Mouse (Mus musculus) monocyte, adult 5-6 weeks (primary cell): ENCODE measurements around the gene Scaf8. TPM values are rescaled to one million over a fixed set of nuclear protein-coding genes. Genes with fewer than 3 reads are reported as not detected.

Source experiments
- ATAC-seq: fragments of 153-309, 156-312 bp; replicated peaks from 2 replicates; pipeline ENCODE4 v1.8.0; 2017; ENCODE audit warnings: mild to moderate bottlenecking; ENCODE audit not compliant: low TSS enrichment, insufficient number of reproducible peaks, severe bottlenecking, poor library complexity, low FRiP score
- total RNA-seq: library from RNA; stranded (forward); fragments of 200-1000, 200-491, 200-594 nt; gene quantifications from 3 replicates; pipeline ENCODE4 v1.2.3, GENCODE M21; 2017

The Scaf8 gene
- total RNA-seq, 1 experiment from 2014 or later = 50.3 TPM

DNA sequence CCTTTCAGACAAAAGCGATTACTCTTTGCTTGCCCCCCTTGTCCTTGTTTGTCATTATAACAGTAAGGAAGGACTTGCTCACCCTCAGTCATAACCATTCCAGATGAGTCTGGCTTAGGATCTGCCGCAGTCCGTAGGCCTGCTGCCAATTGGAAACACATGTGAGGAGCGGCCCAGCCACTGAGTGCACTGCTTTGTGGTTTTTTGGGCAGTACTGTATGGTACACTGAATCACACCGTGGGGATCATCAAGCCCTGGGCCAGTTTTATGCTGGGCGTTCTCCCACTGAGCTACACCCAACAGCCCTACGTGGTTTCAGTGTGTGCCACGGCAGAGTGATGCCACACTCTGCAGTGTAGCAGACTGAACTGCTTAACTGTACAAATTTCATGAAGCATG, 85.6 kb downstream of the Scaf8 start:
- no peak for ATAC-seq

DNA sequence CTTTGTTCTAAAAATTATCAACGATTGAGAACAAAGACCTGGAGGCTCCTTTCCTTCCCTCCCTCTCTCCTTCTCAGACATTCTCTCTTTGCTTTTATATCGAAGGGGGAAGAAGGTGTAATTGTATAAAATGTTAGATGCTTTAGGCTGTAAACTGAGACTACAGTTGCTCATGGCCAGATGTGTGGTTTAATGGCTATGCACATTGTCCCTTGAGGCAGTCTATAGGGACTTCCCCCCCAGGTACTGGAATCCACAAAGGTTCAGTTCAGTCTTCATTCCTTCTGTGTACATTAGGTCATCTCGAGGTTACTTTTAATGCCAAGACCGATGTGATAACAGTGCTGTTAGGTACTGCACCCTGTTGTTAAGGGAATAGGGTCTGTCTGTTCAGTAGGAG, 89.1 kb downstream of the Scaf8 start:
- no peak for ATAC-seq

DNA sequence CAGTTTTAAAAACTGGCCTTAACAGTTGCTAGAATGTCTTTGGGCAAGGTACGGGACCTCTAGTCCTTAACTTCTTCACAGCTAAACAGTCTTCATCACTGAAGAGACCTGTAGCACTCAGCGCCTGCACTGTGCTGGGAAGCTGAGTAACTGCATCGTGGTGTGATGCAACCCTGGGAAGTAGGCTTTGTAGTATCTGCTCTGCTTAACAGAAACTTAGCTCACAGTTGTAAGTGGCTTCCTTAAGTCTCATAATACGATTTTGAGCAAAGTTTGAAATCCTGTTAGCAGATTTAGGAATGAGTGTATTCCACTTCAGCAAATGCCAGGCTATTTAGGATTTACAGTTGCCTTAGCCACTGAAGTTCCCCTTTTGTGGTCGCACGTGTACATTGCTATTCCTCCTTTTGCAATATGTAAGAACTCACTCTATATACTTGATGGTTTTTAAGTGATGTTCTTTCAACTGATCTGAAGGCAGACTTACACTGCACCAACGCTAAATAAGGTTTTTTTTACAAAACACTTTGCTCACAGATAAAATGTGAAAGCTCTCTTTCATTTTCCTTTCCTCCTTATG, 90.1 kb downstream of the Scaf8 start:
- ATAC-seq = peak; percentile 27; the same call in 1 of the 2 replicates

DNA sequence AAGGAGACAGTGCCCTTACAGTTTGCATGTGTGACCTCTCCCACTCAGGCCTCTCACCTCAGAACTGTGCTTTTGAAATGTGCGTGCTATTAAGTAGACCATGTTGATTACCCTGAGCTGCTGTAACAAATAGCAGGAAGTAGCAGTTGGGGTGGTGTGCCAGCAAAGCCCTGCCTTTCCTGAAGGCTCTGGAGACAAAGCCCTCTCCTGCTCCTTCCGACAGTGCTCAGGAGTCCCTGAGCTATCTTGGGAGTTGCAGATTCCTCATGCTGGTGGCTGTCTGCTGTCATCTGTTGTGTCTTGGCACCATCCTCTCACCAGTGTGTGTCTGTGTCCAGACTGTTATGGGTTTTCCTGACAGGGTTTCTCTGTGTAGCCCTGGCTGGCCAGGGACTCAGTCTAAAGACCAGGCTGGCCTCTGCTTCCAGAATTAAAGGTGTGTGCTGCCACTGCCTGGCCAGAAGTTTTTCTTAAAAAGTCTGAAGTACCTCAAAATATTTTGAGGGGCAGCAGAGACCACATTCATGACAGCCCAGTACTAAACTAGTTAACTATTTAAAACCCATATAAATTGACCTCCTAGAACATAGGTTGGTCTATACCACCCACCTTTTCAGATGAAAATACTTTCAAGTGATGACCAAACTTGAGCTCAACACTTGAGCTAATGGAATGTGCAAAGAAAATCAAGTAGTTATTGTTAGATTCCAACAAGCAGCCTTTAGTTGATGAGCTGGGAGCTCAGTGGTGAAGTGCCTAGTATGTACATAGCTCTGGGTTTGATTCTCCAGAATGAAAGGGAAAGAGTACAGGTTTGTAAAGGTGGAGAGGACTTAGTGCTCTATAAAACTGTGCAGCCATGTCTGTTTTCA, 92.0 kb downstream of the Scaf8 start:
- ATAC-seq = no peak

DNA sequence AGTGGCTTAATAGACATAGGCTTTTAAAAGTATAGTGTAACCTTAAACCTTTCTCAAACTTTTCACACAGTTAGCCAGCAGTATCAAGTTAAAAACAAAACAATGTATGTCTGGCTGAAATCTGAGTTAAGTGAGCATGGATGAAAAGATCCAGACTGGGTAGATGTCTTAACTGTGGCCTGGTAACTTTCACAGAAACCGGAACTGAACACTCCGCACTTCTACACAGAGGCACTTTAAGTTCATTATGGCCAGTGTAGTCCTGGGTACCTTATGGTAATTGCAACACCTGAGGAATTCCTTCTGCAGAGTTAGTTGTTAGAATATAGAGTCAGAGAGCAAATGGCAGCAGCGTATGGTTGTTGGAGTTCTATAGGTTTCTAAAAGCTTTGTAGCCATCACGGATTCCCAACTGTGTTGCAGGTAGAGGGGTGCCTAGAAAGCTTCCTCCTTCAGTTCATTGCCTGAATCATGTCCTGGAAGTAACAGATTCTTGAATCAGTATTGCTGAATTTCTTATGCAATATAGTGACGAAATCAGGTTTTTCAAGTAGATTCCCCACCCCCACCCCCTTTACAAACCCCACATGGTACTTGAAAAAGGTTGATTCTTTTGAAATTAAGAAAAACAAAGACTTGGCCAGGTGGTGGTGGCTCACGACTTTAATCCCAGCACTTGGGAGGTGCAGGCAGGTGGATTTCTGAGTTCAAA, 92.9 kb downstream of the Scaf8 start:
- ATAC-seq = no peak

DNA sequence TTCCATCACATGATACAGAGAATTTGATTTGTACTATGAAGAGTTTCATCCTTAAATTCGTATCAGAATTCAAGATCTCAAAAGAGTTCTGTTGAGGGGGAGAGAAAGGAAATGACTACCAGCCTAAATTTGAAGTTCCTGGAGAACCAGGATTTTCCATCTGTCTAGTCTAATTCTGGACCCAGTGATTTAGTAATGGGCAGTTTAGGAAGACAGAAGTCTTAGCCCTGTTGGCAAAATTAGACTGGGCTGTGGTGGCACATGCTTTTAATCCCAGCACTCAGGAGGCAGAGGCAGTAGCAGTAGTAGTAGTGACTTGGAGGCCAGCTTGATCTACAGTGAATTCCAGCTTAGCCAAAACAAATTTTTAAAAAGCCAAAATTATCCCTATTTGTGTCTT, 93.7 kb downstream of the Scaf8 start:
- no peak for ATAC-seq

DNA sequence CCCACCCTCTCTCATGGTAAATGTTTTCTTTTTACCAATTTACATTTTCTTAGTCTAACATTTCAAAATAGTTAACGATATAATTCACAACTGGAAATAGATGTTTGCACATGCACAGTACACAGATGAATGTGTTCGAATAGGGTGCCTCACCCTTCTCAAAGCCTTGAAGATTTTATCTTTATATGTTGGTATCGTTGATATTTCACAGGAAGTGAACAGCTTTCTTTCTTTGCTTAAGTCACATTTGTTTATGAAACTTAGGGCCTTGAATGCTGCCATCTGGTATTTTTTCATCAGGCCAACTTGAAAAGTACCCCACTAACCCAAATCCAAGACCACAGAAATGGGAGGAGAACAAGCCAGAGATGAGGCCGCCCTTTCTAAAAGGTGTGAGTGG, 94.8 kb downstream of the Scaf8 start:
- ATAC-seq = no peak

DNA sequence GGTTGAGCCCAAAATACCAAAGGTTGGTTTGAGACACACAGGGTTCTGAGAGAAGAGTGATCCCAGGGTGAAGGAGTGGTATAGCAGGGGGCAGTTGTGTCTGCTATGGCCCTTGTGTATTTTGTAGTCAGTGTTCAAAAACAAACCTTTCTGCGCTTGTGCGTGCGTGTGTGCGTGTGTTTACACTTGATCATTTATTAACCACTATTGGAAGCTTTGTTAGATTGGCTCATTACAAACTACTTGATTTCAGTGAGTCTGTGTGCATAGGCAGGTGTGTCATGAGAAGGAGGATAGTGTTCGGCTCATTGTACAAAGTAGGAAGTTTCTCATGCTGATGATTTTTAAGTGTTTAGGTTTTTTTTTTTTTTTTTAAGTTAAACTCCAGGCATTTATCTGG, 95.4 kb downstream of the Scaf8 start:
- ATAC-seq = no peak

DNA sequence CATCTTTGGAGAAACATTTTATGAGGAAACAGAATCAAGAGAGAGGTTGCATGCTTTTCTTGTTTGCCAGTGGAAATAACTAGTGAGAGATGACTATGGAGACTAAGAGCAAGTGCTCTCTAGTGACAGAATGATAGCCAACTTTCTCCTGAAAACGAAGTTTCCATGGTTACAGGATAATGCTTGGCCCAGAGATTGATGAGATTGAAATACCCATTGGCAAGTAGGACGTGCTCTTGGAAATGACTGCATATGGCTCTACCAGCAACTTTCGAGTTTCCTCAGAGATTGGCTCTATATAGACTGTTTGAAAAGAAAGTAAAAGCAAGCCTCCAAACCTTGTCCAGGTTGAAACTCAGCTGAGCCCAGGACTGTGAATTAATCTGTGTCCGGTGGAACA, 97.3 kb downstream of the Scaf8 start:
- no peak for ATAC-seq

DNA sequence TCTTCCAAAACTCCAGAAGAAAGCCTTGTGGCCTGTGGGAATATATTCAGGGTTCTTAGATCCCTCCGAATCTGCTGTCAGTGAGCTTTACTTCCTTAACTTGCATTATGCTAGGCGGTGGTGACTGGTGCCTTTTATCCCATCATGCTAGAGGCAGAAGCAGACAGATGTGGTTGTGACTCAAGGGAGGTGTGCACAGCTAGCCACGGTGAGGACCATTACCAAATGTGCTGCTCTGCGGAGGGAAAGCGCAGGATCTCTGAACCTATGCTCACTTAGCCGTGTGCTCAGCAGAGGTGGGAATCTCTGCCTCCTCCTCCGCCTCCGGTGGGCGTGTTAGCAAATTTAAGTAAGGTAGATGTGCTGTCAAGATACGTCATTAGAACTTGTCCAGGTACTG, 98.1 kb downstream of the Scaf8 start:
- ATAC-seq = no peak

DNA sequence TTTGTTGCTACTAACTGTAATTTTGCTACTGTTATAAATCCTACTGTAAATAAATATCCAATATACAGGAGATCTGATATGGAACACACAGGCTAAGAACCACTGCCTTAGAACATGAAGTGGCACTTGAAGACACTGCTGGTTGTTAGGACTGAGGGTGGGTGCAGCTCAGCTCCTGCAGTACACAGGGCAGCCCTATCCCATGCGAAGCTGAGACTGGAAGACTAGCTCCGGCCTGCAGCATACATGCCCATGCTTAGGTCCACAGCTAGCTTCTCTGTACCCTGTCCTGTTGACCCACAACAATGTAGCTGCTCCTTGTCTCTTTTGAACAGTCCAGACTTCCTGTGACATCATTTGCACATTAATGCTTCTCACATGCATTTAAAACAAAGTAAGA, 100.1 kb downstream of the Scaf8 start:
- no peak for ATAC-seq

DNA sequence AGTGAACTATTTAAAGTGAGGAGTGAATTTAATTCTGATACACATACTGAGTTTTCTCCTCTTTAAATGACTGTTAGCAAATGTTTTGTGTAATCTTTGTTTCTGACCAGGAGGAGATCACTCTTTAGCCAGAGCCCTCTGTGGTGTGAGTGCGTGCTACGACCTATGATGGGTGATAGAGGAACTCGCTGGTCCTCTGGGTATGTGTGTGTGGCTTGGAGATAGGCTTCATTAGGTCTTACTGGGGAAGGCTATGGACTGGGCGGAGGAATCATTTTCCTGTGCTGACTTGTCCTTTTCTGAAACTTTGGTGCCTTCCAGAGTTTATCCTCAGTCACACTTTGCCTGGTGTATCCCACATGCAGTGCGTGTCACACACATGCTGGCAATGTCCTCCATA, 102.3 kb downstream of the Scaf8 start:
- ATAC-seq = no peak

DNA sequence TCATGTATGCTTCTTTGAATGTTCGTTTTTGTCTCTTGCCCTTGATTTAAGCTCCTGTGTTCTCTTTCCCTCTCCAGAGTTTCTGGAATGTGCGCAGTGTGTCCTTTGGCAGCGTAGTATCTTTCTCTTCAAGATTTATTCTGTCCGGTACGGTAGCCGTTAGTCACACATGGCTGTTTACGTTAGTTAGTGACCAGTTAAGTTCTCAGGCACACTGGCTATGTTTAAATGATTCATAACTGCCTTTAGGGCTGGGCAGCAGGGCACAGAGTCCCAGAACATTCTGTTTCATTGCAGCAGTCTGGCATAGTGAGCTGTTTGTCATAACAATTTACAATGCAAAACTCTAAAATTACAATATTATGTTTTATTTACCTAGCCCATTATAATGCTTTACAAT, 103.6 kb downstream of the Scaf8 start:
- no peak for ATAC-seq

DNA sequence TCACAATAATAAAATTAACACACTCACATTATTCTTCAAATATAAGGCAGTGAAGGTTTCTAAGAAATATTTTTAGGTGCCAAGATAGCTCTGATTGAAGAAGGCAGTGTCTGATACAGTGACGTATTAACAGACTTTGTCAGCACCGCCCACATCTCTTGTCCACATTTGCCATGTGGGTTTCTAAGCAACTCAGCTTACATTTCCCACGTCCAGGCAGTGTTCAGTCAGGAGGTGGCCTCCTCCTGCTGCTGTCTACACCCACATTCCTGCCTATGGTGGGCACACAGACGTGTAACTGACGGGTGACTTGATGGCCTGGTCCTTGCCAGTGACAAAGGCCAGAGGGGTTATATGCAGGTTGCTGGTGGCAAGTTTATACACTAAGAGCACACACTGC, 104.1 kb downstream of the Scaf8 start:
- ATAC-seq = no peak

DNA sequence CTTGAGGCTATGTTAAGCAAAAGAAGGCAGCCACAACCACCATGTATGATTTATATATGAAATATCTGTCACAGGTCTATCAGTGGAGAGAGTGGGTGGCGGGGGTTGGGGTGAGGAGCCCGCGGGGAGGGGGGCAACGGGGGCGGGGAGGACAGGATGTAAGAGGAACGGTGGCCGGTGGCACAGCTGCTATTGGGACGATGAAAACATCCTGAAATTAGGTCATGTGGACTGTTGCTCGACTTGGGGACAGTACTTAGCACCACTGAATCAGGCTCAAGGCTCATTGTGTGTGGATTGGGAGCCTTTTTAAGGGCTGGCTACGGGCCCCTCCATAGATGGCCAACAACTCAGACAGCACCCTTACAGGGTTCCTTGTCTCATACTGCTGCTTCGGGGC, 105.4 kb downstream of the Scaf8 start:
- no peak for ATAC-seq

DNA sequence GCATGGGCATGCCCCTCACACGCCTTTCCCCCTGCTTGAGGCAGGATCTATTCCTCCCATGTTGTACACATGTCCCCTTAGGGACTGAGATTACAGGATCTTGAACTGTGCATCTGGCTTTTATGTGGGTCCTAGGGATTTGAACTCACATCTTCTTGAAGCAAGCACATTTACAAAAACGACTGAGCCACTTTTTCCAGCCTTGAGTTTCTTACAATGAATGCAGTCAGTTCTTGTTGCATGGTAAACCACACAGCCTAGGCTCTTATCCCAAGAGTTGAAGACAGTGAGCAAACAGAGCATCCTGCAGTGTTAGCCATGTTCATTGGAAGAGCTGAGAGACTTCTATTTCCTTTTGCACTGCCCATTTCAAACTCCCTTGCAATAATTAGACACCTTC, 108.3 kb downstream of the Scaf8 start:
- no peak for ATAC-seq

DNA sequence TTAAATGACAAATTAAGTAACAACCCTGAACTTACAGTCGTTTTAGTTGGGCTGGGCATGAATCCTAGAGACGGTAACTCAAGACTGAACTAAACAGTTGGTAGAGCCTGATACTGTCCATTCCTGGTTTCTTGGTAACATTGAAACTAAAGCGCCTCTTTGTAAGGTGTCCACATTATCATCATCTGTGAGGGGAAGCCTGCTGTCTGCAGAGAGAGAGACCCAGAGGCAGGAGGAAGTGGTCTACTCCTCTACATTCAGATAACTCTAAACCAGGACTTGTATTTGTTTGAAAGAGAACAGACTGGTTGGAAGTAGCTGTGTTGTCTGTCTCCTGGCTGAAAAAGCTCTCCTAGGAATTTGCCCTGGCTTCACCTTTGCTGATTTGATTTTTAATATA, 108.9 kb downstream of the Scaf8 start:
- ATAC-seq = no peak

DNA sequence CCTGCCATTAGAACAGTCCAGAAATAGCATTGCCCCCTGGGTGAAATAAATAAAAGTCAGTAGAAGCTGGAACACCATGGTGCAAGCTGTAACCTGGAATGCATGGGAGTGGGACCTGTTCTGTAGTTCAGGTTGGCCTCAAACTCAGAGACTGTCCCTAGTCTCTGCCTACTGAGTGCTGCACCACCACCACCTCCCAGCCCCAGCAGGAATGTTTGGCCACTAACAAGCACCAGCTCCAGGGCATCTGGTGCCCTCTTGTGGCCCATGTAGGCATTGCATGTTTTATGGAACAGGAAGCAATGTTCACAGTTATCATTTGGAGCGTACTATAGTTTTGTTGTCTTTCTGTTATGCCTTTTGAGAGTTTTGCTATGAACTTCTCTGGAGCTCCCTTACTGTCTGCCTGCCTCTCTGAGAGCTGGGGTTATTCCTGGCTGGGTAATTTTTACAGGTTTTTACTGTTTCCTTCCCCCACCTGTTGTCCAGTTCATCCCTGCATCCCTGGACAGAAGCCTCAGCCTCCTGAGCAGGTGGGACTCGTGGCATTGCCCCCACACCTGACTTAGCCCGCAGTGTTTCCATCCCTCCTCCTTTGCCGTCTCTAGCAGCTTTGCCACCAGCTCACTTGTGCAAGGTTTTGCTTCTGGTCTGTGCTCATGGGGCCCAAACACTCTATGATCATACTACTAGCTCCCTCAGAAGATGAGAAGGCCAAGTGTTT, 109.8 kb downstream of the Scaf8 start:
- ATAC-seq = peak; percentile 88

DNA sequence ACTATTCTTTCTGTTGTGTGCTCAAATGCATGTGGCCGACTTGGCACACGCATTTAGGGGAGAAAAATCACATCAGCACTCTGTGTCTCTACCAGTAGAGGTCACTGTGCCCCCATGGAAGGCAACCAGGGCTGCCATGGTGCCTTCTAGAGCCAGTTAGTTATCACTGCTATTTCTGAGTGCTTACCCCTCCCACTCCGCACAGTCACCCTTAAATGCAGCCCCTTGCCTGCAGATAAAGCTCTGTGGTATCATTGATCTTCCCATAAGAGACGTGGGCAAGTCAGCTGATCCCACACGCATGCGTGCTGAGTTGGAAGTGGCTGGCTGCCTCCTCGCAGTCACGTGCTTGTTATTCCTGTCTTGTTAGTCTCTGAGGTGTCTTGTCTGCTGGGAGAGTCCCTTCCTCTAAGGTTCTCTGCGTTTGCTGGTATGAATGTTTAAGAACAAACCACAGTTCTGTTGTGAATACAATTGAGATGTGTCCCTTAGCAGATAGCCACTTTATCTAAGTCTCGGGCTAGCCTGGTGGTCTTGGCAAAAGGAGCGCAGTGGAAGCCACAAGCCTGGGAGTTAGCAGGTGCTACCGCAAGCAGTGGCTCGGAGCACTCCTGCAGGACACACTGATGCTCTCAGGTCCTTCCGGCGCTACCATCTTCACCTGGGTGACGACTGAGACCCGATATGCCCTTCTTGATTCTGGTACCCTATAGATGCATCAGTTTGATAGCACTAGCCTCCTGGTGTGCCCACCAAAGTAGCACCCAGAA, 115.6 kb downstream of the Scaf8 start:
- no peak; the same call in 1 of the 2 replicates for ATAC-seq
